Mouse (Mus musculus): ENCODE results near the gene Sptssb. TPM values are rescaled to one million over a fixed set of nuclear protein-coding genes. Genes with fewer than 3 reads are reported as not detected.

Sptssb gene
- total and polyA plus RNA-seq, 3 experiments = not detected

- H3K9ac ChIP-seq (ENCODE audit: control insufficient read depth, low read depth, low read length, poor library complexity, severe bottlenecking) = no peak overlapping the region
- no peak for DNase-seq (ENCODE audit: low read depth, low spot score)
- no peaks in the 10 kb centered on the region for H3K4me1 ChIP-seq (ENCODE audit: control insufficient read depth in 1 of 2, insufficient read depth in 2 of 2, low read length in 2 of 2)
- TF ChIP-seq MAFK (IDR thresholded peaks at IDR 0.05; ENCODE audit: borderline replicate concordance, low read depth, low read length) (no peak), GABPA (IDR thresholded peaks at IDR 0.05; ENCODE audit: low read depth, low read length) (no peak), BHLHE40 (IDR thresholded peaks at IDR 0.05; ENCODE audit: borderline replicate concordance, low read depth, low read length) (no peak)
- H3K9me3 ChIP-seq (replicated peaks; ENCODE audit: insufficient read depth, low read length) = no peaks in the 10 kb centered on the region
- no peaks in the 10 kb centered on the region for H3K79me2 ChIP-seq (ENCODE audit: control insufficient read depth, insufficient read depth, low read length, poor library complexity)
- H3K27ac ChIP-seq (ENCODE audit: control insufficient read depth, low read depth, low read length) = no peak overlapping the region
- H3K36me3 ChIP-seq (ENCODE audit: control insufficient read depth in 1 of 2, insufficient read depth in 2 of 2, low read length in 2 of 2) = no peaks in the 10 kb centered on the region
- H3K27me3 ChIP-seq (ENCODE audit: control insufficient read depth in 1 of 2, insufficient read depth in 2 of 2, low read length in 2 of 2) = no peaks in the 10 kb centered on the region
- no peak overlapping the region for H3K4me3 ChIP-seq (ENCODE audit: control insufficient read depth in 1 of 2, insufficient read depth in 1 of 2, low read depth in 2 of 2, low read length in 2 of 2)
These were observed 24.0 kb upstream of the Sptssb start for GRCm38 (mm10) chr3:69883710-69884109.

GRCm38 (mm10) chr3:69877538-69877937 lies 17.8 kb upstream of the Sptssb start:
- DNase-seq (ENCODE audit: low read depth, low spot score) = no peak
- H3K36me3 ChIP-seq (ENCODE audit: control insufficient read depth in 1 of 2, insufficient read depth in 2 of 2, low read length in 2 of 2) = no peaks in the 10 kb centered on the region
- TF ChIP-seq NELFE (IDR thresholded peaks at IDR 0.05; ENCODE audit: low read depth, low read length) (no peak), SMC3 (IDR thresholded peaks at IDR 0.05; ENCODE audit: low read depth, low read length) (no peak), MYC (IDR thresholded peaks at IDR 0.05; ENCODE audit: low read depth, low read length) (no peak), USF1 (IDR thresholded peaks at IDR 0.05; ENCODE audit: low read depth, low read length) (no peak), GATA1 (IDR thresholded peaks at IDR 0.05; ENCODE audit: low read depth, low read length) (no peak), TAL1 (IDR thresholded peaks at IDR 0.05; ENCODE audit: low read length) (no peak), POLR2A (IDR thresholded peaks at IDR 0.05; ENCODE audit: control insufficient read depth in 1 of 2, insufficient read depth in 1 of 2, low read depth in 1 of 2, low read length in 2 of 2, poor library complexity in 1 of 2) (no peak), ZMIZ1 (IDR thresholded peaks at IDR 0.05; ENCODE audit: low read depth, low read length) (no peak), RAD21 (IDR thresholded peaks at IDR 0.05; ENCODE audit: low read depth, low read length) (no peak), GABPA (IDR thresholded peaks at IDR 0.05; ENCODE audit: low read depth, low read length) (no peak), ETS1 (IDR thresholded peaks at IDR 0.05; ENCODE audit: low read depth, low read length) (no peak), SIN3A (IDR thresholded peaks at IDR 0.05; ENCODE audit: low read length) (no peak), CTCF (IDR thresholded peaks at IDR 0.05 in 2 of 3, conservative IDR thresholded peaks at IDR 0.05 in 1 of 3; ENCODE audit: control insufficient read depth in 1 of 3, insufficient read depth in 1 of 3, low read depth in 2 of 3, low read length in 3 of 3, poor library complexity in 1 of 3, severe bottlenecking in 1 of 3) (no peak), JUND (IDR thresholded peaks at IDR 0.05; ENCODE audit: low read depth, low read length) (no peak), MAFK (IDR thresholded peaks at IDR 0.05; ENCODE audit: borderline replicate concordance, low read depth, low read length) (no peak), BHLHE40 (IDR thresholded peaks at IDR 0.05; ENCODE audit: borderline replicate concordance, low read depth, low read length) (no peak), UBTF (IDR thresholded peaks at IDR 0.05; ENCODE audit: borderline replicate concordance, insufficient read depth, low read depth, low read length) (no peak), HCFC1 (IDR thresholded peaks at IDR 0.05; ENCODE audit: low read depth, low read length) (no peak)
- H3K4me3 ChIP-seq (ENCODE audit: control insufficient read depth in 1 of 2, insufficient read depth in 1 of 2, low read depth in 2 of 2, low read length in 2 of 2) = no peak overlapping the region
- H3K27ac ChIP-seq (ENCODE audit: control insufficient read depth, low read depth, low read length) = no peak overlapping the region
- no peaks in the 10 kb centered on the region for H3K4me1 ChIP-seq (ENCODE audit: control insufficient read depth in 1 of 2, insufficient read depth in 2 of 2, low read length in 2 of 2)
- no peaks in the 10 kb centered on the region for H3K9me3 ChIP-seq (replicated peaks; ENCODE audit: insufficient read depth, low read length)
- no peaks in the 10 kb centered on the region for H3K27me3 ChIP-seq (ENCODE audit: control insufficient read depth in 1 of 2, insufficient read depth in 2 of 2, low read length in 2 of 2)
- no peaks in the 10 kb centered on the region for H3K79me2 ChIP-seq (ENCODE audit: control insufficient read depth, insufficient read depth, low read length, poor library complexity)
- H3K9ac ChIP-seq (ENCODE audit: control insufficient read depth, low read depth, low read length, poor library complexity, severe bottlenecking) = no peak overlapping the region
